Mouse (Mus musculus) stomach, postnatal 0 days (tissue): ENCODE data around the gene Orai1. TPM values are rescaled to one million over a fixed set of nuclear protein-coding genes. Genes with fewer than 3 reads are reported as not detected.

Source experiments
- ATAC-seq: fragments of 200-750 bp; cut with Nextera tagmentation; 2 replicates; pipeline ENCODE4 v1.8.0; 2017; ENCODE audit not compliant: low FRiP score, low TSS enrichment
- DNase-seq: peaks from one replicate; pipeline ENCODE4 v3.0.0-alpha.2; 2016; ENCODE audit warnings: low spot score
- H3K27ac ChIP-seq: fragments of 300-500 bp; sonication (generic); replicated peaks from 2 replicates; pipeline ENCODE4 v1.5.1; 2014; ENCODE audit warnings: mild to moderate bottlenecking, control low read depth
- H3K27me3 ChIP-seq: fragments of 300-500 bp; sonication (generic); 2 replicates; pipeline ENCODE4 v1.6.1; 2014; ENCODE audit warnings: low read length; ENCODE audit not compliant: control insufficient read depth, insufficient read depth
- H3K36me3 ChIP-seq: fragments of 300-500 bp; sonication (generic); 2 replicates; pipeline ENCODE4 v1.6.1; 2014; ENCODE audit warnings: low read length, mixed read lengths; ENCODE audit not compliant: control insufficient read depth, insufficient read depth
- H3K4me1 ChIP-seq: fragments of 300-500 bp; sonication (generic); replicated peaks from 2 replicates; pipeline ENCODE4 v1.6.1; 2014; ENCODE audit warnings: antibody characterized with exemption; ENCODE audit not compliant: control insufficient read depth, insufficient read depth
- H3K4me2 ChIP-seq: fragments of 300-500 bp; sonication (generic); replicated peaks from 2 replicates; pipeline ENCODE4 v1.6.1; 2014; ENCODE audit warnings: low read depth, mild to moderate bottlenecking, control low read depth, moderate library complexity
- H3K4me3 ChIP-seq: fragments of 300-500 bp; sonication (generic); 2 replicates; pipeline ENCODE4 v1.5.1; 2014; ENCODE audit warnings: low read depth, low read length, control low read depth
- H3K9ac ChIP-seq: fragments of 300-500 bp; sonication (generic); 2 replicates; pipeline ENCODE4 v1.6.1; 2014; ENCODE audit warnings: mild to moderate bottlenecking, low read length, control low read depth, mixed read lengths
- H3K9me3 ChIP-seq: fragments of 300-500 bp; sonication (generic); 2 replicates; pipeline ENCODE4 v1.6.1; 2016; ENCODE audit warnings: low read length; ENCODE audit not compliant: control insufficient read depth
- CTCF ChIP-seq: IDR thresholded peaks from 2 replicates; pipeline ENCODE4 v1.5.1; 2016; ENCODE audit warnings: antibody characterized with exemption, low read depth, mild to moderate bottlenecking, moderate library complexity
- EP300 ChIP-seq: optimal IDR thresholded peaks from 2 replicates; pipeline ENCODE3; 2016; ENCODE audit warnings: antibody characterized with exemption
- WGBS: fragments of 180-500 bp; shearing (Covaris S2); extraction: QIAGEN DNeasy Blood & Tissue Kit; methylation state at CpG from one replicate; pipeline ENCODE4 v1.1.7; 2014; 5-methylcytosine and 5-hydroxymethylcytosine counted together
- polyA plus RNA-seq: library from polyadenylated mRNA; unstranded; fragments of >200 nt; fragmentation: Nextera tagmentation; extraction: Ambion mirVana; gene quantifications from 2 replicates; pipeline ENCODE4 v1.2.1, GENCODE M21; 2015

The Orai1 gene
- polyA plus RNA-seq, 1 experiment from 2014 or later = 29.6 TPM

DNA sequence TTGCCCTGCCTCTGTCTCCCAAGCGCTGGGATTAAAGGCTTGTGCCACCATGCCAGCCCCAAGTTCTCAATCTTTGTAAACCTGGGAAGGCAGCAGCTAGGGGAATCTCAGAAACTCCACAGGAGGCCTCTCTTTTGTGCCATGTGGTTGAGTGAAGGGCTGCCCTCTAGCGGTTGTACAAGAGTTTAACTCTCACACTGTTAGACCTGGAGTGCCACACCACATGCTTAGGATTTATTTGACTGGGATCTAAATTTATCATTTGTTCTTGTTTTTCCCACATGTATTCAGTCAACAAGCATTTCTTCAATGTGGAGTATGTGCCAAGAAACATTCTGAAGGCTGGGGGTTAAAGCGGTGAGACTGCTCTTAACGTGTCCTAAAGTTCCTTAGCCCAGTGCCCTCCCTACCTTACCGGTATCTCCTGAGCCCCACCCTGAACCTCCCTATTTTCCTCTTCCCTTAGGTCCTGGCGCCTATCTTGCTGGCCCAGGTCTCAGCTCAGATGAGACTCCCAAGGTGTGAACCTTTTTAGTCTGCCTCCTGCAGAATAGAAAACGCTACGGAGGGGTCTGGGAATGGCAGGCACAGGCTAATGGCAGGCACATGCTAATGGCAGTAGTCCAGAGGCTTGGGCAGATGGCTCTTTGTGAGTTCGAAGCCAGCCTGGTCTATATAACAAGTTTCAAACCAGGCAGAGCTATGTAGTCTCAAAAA, 1.1 kb upstream of the Orai1 start:
- H3K4me3 ChIP-seq = no peak overlapping the region
- H3K4me2 ChIP-seq = peak overlapping the region; percentile 72; the same call in 1 of the 2 replicates
- H3K27ac ChIP-seq = 0 out of 2 replicates have a peak overlapping the region, but pooled peaks have one; percentile 9
- H3K9ac ChIP-seq = no peak overlapping the region
- DNase-seq (peak; percentile 71), ATAC-seq (no peak)
- no peaks in the 10 kb centered on the region for H3K36me3 ChIP-seq
- H3K9me3 ChIP-seq = no peaks in the 10 kb centered on the region
- no peaks in the 10 kb centered on the region for H3K27me3 ChIP-seq
- WGBS = 48% methylated on average over 9 of the region's 9 CpGs
- TF ChIP-seq EP300 (no peak), CTCF (peak; percentile 87)
- H3K4me1 ChIP-seq = peaks cover 7% of the 10 kb centered on the region; the same call in 1 of the 2 replicates

DNA sequence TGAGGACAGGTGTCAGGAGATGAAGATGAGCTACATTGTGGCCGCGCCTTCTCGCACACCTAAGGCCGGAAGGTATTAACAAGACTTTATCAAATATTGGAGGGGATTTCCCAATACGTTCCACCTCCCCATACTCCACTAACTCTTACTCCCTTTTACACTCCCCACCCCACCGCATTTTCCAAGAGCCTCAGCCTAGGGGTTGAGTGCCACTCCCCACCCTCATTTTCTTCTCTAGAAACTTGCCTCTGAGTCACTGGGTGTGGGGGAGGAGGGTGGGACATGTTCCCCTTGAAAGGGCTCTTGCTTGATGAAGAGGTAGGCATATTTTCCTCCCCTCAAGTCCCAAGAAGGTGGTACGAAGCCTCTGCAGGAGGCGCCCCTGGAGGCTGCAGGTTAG, 1.0 kb downstream of the Orai1 start:
- Histone ChIP-seq H3K27me3 (no peaks in the 10 kb centered on the region), H3K9ac (peak overlapping the region; percentile 84), H3K27ac (peak overlapping the region; percentile 98), H3K36me3 (no peaks in the 10 kb centered on the region), H3K4me2 (peak overlapping the region; percentile 72), H3K9me3 (no peaks in the 10 kb centered on the region), H3K4me1 (peaks cover 7% of the 10 kb centered on the region; the same call in 1 of the 2 replicates), H3K4me3 (peak overlapping the region; percentile 82)
- 16% methylated on average over 8 of the region's 8 CpGs for WGBS
- ATAC-seq (peak; percentile 3; the same call in 1 of the 2 replicates), DNase-seq (peak; percentile 52)
- TF ChIP-seq CTCF (peak; percentile 12; the same call in 1 of the 2 replicates), EP300 (no peak)

DNA sequence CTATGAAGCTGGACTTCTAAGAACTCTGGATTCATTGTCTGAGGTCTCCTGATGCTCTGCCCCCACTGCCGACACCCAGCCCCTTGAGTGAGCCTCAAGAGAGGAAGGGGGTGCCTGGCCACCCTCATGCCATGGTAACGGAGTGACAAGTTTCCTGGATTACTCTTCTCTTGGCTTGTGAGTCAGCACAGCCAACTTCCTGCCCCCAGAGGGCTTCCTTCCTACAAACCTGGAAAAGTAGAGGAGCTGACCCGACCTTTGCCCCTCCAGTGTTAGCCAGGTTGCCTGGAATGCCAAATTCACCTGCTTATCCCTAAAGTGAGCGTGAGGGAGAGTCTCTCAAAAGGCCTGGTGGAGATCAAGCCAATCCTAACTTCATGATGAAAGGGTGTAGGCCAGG, 2.6 kb downstream of the Orai1 start:
- H3K9me3 ChIP-seq = no peaks in the 10 kb centered on the region
- ATAC-seq (no peak), DNase-seq (no peak)
- H3K27me3 ChIP-seq = no peaks in the 10 kb centered on the region
- H3K27ac ChIP-seq = no peak overlapping the region
- no peaks in the 10 kb centered on the region for H3K36me3 ChIP-seq
- 73% methylated on average over 4 of the region's 4 CpGs for WGBS
- no peak overlapping the region for H3K4me3 ChIP-seq
- H3K9ac ChIP-seq = no peak overlapping the region
- no peak overlapping the region for H3K4me2 ChIP-seq
- TF ChIP-seq CTCF = no peak
- no peak for TF ChIP-seq EP300
- H3K4me1 ChIP-seq = peaks cover 7% of the 10 kb centered on the region; the same call in 1 of the 2 replicates

DNA sequence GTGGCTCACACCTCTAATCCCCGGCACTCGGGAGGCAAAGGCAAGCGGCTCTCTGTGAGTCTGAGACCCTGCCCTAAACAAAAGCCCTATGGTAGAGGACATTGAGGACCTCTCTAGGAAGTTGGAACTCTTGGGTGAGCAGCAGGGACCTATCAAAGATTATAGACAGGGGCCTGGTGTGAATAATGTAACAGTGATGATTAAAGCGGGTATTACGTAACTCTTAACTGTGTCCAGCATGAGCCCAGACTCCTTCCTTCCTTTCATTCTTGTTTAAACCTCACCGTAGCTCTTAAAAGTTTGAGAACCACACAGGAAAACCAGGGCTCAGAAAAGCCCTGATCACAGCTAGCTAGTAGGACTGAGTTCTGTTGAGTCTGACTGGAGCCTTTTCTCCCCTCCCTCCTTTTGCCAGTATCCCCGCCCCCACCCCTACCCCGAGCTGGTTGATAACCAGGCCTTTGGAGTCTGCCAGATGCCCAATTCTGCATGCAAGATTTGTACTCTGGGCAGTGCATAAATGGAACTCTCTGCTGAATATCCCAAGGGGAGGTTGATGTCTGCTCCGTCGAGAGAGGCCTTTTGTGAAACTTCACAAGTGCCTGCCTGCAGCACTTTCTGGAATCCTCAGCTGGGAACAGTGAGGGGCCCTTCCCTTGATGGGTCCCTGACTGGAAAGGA, 4.6 kb downstream of the Orai1 start:
- H3K27ac ChIP-seq = peak overlapping the region; percentile 69; the same call in 1 of the 2 replicates
- no peak for DNase-seq
- H3K27me3 ChIP-seq = no peaks in the 10 kb centered on the region
- TF ChIP-seq EP300 (no peak), CTCF (no peak)
- 48% methylated on average over 10 of the region's 10 CpGs for WGBS
- 0 out of 2 replicates have a peak overlapping the region, but pooled peaks have one; percentile 23 for H3K4me2 ChIP-seq
- H3K36me3 ChIP-seq = no peaks in the 10 kb centered on the region
- ATAC-seq = no peak
- H3K9me3 ChIP-seq = no peaks in the 10 kb centered on the region
- H3K9ac ChIP-seq = no peak overlapping the region
- H3K4me1 ChIP-seq = peaks cover 4% of the 10 kb centered on the region; the same call in 1 of the 2 replicates
- no peak overlapping the region for H3K4me3 ChIP-seq

DNA sequence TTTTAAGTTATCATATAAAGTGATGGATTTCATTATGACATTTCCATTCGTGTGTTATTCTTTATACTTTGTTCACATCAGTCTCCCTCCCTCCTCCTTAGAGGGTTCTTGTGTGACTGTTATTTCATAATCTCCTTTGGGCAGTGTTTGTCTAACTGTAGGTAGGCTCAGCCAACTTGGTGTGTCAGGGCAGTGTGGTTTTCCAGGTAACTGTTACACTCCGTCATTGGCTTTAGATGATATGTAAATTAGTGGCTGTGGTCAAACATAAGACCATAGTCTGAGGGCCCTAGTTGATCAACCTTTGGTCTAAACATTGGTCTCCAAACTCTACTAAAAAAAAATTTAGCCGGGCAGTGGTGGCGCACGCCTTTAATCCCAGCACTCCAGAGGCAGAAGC, 5.6 kb downstream of the Orai1 start:
- no peak for DNase-seq
- 81% methylated on average over 5 of the region's 5 CpGs for WGBS
- no peaks in the 10 kb centered on the region for H3K9me3 ChIP-seq

DNA sequence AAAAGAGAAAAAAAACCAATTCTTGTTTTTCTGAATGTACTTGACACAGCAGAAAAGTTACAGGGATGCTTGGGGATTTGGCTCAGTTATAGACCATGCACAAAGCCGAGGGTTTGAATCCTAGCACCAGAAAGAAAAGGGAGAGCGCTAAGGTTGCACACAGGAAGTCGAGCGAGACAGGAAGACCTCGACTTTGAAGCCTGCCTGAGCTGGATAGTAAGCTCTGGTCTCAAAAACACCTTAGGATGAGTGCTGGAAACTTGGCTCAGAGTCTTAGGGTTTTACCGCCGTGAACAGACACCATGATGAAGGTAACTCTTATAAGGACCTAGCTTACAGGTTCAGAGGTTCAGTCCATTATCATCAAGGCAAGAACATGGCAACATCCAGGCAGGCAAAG, 6.6 kb downstream of the Orai1 start:
- 88% methylated on average over 7 of the region's 7 CpGs for WGBS
- no peak overlapping the region for H3K4me2 ChIP-seq
- H3K27me3 ChIP-seq = no peaks in the 10 kb centered on the region
- H3K36me3 ChIP-seq = no peaks in the 10 kb centered on the region
- H3K27ac ChIP-seq = no peak overlapping the region
- no peak for ATAC-seq
- no peak for DNase-seq
- TF ChIP-seq EP300 (no peak), CTCF (no peak)
- 0 out of 2 replicates have a peak, but pooled peaks cover 4% of the 10 kb centered on the region for H3K4me1 ChIP-seq
- H3K9ac ChIP-seq = no peak overlapping the region
- H3K4me3 ChIP-seq = no peak overlapping the region
- H3K9me3 ChIP-seq = no peaks in the 10 kb centered on the region

More for the DNA sequence above, 5.6 kb downstream of the Orai1 start:
- Histone ChIP-seq H3K4me2 (no peak overlapping the region), H3K27me3 (no peaks in the 10 kb centered on the region), H3K36me3 (no peaks in the 10 kb centered on the region), H3K4me3 (no peak overlapping the region), H3K4me1 (0 out of 2 replicates have a peak, but pooled peaks cover 4% of the 10 kb centered on the region), H3K27ac (no peak overlapping the region), H3K9ac (no peak overlapping the region)
- TF ChIP-seq EP300 (no peak), CTCF (no peak)
- no peak for ATAC-seq
